Mouse (Mus musculus) stomach, embryonic 16.5 days (tissue): Measurements from ENCODE around the gene Dmtf1. TPM values are rescaled to one million over a fixed set of nuclear protein-coding genes. Genes with fewer than 3 reads are reported as not detected.

Experiments
- ATAC-seq: fragments of 200-750 bp; cut with Nextera tagmentation; 2 replicates; pipeline ENCODE4 v1.8.0; 2017; ENCODE audit warnings: moderate number of reproducible peaks, moderate TSS enrichment; ENCODE audit not compliant: insufficient read depth, low FRiP score
- H3K27ac ChIP-seq: fragments of 300-500 bp; sonication (generic); 2 replicates; pipeline ENCODE4 v1.5.1; 2014; ENCODE audit warnings: low read length
- H3K27me3 ChIP-seq: fragments of 300-500 bp; sonication (generic); 2 replicates; pipeline ENCODE4 v1.6.1; 2014; ENCODE audit warnings: low read length, control low read depth, mixed read lengths; ENCODE audit not compliant: control insufficient read depth, insufficient read depth
- H3K36me3 ChIP-seq: fragments of 300-500 bp; sonication (generic); 2 replicates; pipeline ENCODE4 v1.6.1; 2014; ENCODE audit warnings: low read length; ENCODE audit not compliant: control insufficient read depth, insufficient read depth
- H3K4me1 ChIP-seq: fragments of 300-500 bp; sonication (generic); 2 replicates; pipeline ENCODE4 v1.6.1; 2014; ENCODE audit warnings: low read length, control low read depth, mixed read lengths; ENCODE audit not compliant: control insufficient read depth, insufficient read depth
- H3K4me2 ChIP-seq: fragments of 300-500 bp; sonication (generic); 2 replicates; pipeline ENCODE4 v1.6.1; 2014; ENCODE audit warnings: low read depth, low read length, mixed read lengths
- H3K4me3 ChIP-seq: fragments of 300-500 bp; sonication (generic); replicated peaks from 2 replicates; pipeline ENCODE4 v1.5.1; 2014; ENCODE audit warnings: mild to moderate bottlenecking, low read length
- H3K9ac ChIP-seq: fragments of 300-500 bp; sonication (generic); 2 replicates; pipeline ENCODE4 v1.6.1; 2014; ENCODE audit warnings: low read length
- H3K9me3 ChIP-seq: fragments of 300-500 bp; sonication (generic); replicated peaks from 2 replicates; pipeline ENCODE4 v1.6.1; 2016; ENCODE audit warnings: low read length, control low read depth; ENCODE audit not compliant: control insufficient read depth
- WGBS: fragments of 180-500 bp; shearing (Covaris S2); extraction: QIAGEN DNeasy Blood & Tissue Kit; methylation state at CpG from one replicate; pipeline ENCODE4 v1.1.7; 2014; 5-methylcytosine and 5-hydroxymethylcytosine counted together
- polyA plus RNA-seq: library from polyadenylated mRNA; unstranded; fragments of >200 nt; fragmentation: Nextera tagmentation; extraction: Ambion mirVana; gene quantifications from 2 replicates; pipeline ENCODE4 v1.2.1, GENCODE M21; 2015

Dmtf1 gene
- polyA plus RNA-seq, 1 experiment from 2014 or later = 41.7 TPM

DNA sequence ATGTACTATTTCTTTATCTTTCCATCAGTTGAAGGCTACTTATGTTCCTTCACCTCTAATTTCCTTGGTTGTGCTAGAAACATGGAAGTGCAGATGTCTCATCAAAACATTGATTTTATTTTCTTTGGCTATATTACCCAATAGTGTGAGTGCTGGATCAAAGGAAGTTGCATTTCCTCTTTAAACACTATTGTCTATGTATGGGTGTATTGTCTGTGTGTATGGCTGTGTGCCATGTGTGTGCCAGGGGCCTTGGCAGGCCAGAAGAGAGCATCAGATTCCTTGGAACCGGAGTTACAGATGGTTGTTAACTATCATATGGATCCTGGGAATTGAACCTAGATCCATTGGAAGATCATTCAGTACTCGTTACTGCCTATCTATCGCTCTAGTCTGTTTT, 90.2 kb downstream of the Dmtf1 start:
- H3K4me3 ChIP-seq = no peak overlapping the region
- no peak overlapping the region for H3K9ac ChIP-seq
- H3K4me1 ChIP-seq = peaks cover 7% of the 10 kb centered on the region
- H3K4me2 ChIP-seq = no peak overlapping the region
- no peak for ATAC-seq
- no peaks in the 10 kb centered on the region for H3K36me3 ChIP-seq
- H3K27ac ChIP-seq = no peak overlapping the region
- no peaks in the 10 kb centered on the region for H3K9me3 ChIP-seq
- no peaks in the 10 kb centered on the region for H3K27me3 ChIP-seq
- 88% methylated on average over 3 of the region's 3 CpGs for WGBS

DNA sequence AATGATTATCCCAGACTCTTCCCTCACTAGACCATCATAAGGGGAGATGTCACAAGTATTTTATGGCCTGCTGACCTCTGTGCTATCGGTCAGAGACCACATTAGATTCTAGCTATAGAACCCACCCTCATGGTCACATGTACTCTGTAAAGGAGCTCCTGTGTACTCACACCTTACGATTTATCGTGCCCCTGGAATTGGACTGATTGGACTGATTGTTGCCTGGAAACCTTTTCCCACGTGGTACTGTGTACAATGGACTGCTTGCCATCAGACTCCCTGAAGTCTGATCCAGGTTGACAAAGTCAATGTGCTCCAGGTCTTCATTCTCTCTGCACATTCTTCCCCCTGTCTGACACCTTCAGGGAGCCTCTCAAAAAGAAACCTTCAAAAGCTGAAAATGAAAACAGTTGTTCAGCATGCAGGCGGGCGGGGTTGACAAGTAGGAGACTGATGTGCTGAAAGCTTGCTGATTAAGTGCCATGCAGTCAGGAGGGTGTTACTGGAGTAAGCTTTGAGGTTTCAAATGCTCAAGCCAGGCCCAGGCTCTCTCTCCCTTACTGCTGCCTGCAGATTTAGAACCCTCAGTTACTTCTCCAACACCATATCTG, 91.9 kb downstream of the Dmtf1 start:
- peak; percentile 58; the same call in 1 of the 2 replicates for ATAC-seq
- H3K4me3 ChIP-seq = no peak overlapping the region
- no peaks in the 10 kb centered on the region for H3K27me3 ChIP-seq
- H3K27ac ChIP-seq = no peak overlapping the region
- H3K4me2 ChIP-seq = no peak overlapping the region
- peaks cover 7% of the 10 kb centered on the region for H3K4me1 ChIP-seq
- H3K36me3 ChIP-seq = no peaks in the 10 kb centered on the region
- H3K9ac ChIP-seq = no peak overlapping the region
- WGBS = 40% methylated on average over 6 of the region's 6 CpGs
- no peaks in the 10 kb centered on the region for H3K9me3 ChIP-seq

DNA sequence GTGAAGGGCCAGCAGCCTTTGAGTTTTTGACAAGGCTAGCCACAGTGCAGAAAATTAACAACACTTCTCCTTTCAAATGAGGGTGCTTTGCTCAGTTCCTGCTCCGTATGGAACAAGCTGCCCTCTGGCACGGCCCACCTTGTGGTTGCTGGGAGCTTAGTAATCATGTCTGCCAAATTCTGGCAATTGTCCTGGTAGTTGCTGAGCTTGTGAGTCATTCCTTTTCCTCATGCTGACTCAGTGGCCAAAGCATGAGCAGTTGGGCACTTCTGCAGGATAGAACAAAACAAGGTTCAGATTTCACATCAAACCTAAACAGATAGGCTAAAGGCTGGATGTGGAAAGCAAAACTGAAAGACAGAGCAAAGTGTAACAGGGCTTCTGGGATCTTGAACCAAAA, 92.7 kb downstream of the Dmtf1 start:
- no peak overlapping the region for H3K4me2 ChIP-seq
- peaks cover 7% of the 10 kb centered on the region for H3K4me1 ChIP-seq
- H3K9me3 ChIP-seq = no peaks in the 10 kb centered on the region
- H3K9ac ChIP-seq = no peak overlapping the region
- WGBS = 36% methylated on average over 2 of the region's 2 CpGs
- H3K27me3 ChIP-seq = no peaks in the 10 kb centered on the region
- H3K36me3 ChIP-seq = no peaks in the 10 kb centered on the region
- H3K27ac ChIP-seq = no peak overlapping the region
- no peak; the same call in 1 of the 2 replicates for ATAC-seq
- H3K4me3 ChIP-seq = no peak overlapping the region

Other genes with a start within 250 kb of the Dmtf1 start
- 70.9 and 75.3 TPM in 2 replicates for gene Crot, start 164.5 kb downstream of the Dmtf1 start, polyA plus RNA-seq
- gene Tmem243, start 61.1 kb downstream of the Dmtf1 start, polyA plus RNA-seq = 6.9 and 7.9 TPM in 2 replicates
- 4.7 and 4.8 TPM in 2 replicates for gene 9330182L06Rik, start 104.3 kb upstream of the Dmtf1 start, polyA plus RNA-seq